Mouse (Mus musculus): ENCODE data around the gene Tmem210. TPM values are rescaled to one million over a fixed set of nuclear protein-coding genes. Genes with fewer than 3 reads are reported as not detected.

The Tmem210 gene
- polyA plus RNA-seq, 1 experiment: not detected

GRCm38 (mm10) chr2:25289651-25290050 lies 1.7 kb downstream of the Tmem210 start, which contains the start of gene Lrrc26:
Lrrc26 (plus strand) TSS chr2:25289915.
- H3K4me1 ChIP-seq (ENCODE audit: control insufficient read depth, insufficient read depth, low read length): peaks cover 8% of the 10 kb centered on the region
- H3K36me3 ChIP-seq (ENCODE audit: control insufficient read depth, insufficient read depth, low read length): no peaks in the 10 kb centered on the region
- peak; percentile 91 for DNase-seq
- H3K4me3 ChIP-seq (ENCODE audit: insufficient read depth, low read depth, low read length): peak within 1 kb of the TSS; percentile 5; the same call in 1 of the 2 replicates
- TF ChIP-seq POLR2A (IDR thresholded peaks at IDR 0.05; ENCODE audit: low read depth, low read length) (no peak), CTCF (conservative IDR thresholded peaks at IDR 0.05; ENCODE audit: insufficient read depth, insufficient read length, low read depth, low read length) (no peak)
- no peak within 1 kb of the TSS for H3K27ac ChIP-seq (ENCODE audit: insufficient read depth, low read depth, low read length)
- no peaks in the 10 kb centered on the region; the same call in 1 of the 2 replicates for H3K27me3 ChIP-seq (replicated peaks; ENCODE audit: control insufficient read depth, insufficient read depth, low read length)
- WGBS: 5% methylated on average over 11 of the region's 11 CpGs

GRCm38 (mm10) chr2:25290101-25290815 lies 2.3 kb downstream of the Tmem210 start:
- TF ChIP-seq POLR2A (IDR thresholded peaks at IDR 0.05; ENCODE audit: low read depth, low read length) (no peak), CTCF (conservative IDR thresholded peaks at IDR 0.05; ENCODE audit: insufficient read depth, insufficient read length, low read depth, low read length) (no peak)
- DNase-seq: peak; percentile 52
- WGBS: 1% methylated on average over 54 of the region's 54 CpGs
- H3K4me1 ChIP-seq (ENCODE audit: control insufficient read depth, insufficient read depth, low read length): peaks cover 8% of the 10 kb centered on the region
- no peak overlapping the region for H3K27ac ChIP-seq (ENCODE audit: insufficient read depth, low read depth, low read length)
- no peaks in the 10 kb centered on the region for H3K36me3 ChIP-seq (ENCODE audit: control insufficient read depth, insufficient read depth, low read length)
- H3K27me3 ChIP-seq (replicated peaks; ENCODE audit: control insufficient read depth, insufficient read depth, low read length): no peaks in the 10 kb centered on the region; the same call in 1 of the 2 replicates
- peak overlapping the region; percentile 5; the same call in 1 of the 2 replicates for H3K4me3 ChIP-seq (ENCODE audit: insufficient read depth, low read depth, low read length)

GRCm38 (mm10) chr2:25290816-25291130 lies 2.8 kb downstream of the Tmem210 start:
- Histone ChIP-seq H3K27ac (ENCODE audit: insufficient read depth, low read depth, low read length) (no peak overlapping the region), H3K27me3 (replicated peaks; ENCODE audit: control insufficient read depth, insufficient read depth, low read length) (no peaks in the 10 kb centered on the region; the same call in 1 of the 2 replicates), H3K36me3 (ENCODE audit: control insufficient read depth, insufficient read depth, low read length) (no peaks in the 10 kb centered on the region), H3K4me3 (ENCODE audit: insufficient read depth, low read depth, low read length) (peak overlapping the region; percentile 5; the same call in 1 of the 2 replicates), H3K4me1 (ENCODE audit: control insufficient read depth, insufficient read depth, low read length) (peaks cover 8% of the 10 kb centered on the region)
- TF ChIP-seq CTCF (conservative IDR thresholded peaks at IDR 0.05; ENCODE audit: insufficient read depth, insufficient read length, low read depth, low read length) (no peak), POLR2A (IDR thresholded peaks at IDR 0.05; ENCODE audit: low read depth, low read length) (no peak)
- WGBS: 2% methylated on average over 18 of the region's 18 CpGs
- peak; percentile 31 for DNase-seq

DNA sequence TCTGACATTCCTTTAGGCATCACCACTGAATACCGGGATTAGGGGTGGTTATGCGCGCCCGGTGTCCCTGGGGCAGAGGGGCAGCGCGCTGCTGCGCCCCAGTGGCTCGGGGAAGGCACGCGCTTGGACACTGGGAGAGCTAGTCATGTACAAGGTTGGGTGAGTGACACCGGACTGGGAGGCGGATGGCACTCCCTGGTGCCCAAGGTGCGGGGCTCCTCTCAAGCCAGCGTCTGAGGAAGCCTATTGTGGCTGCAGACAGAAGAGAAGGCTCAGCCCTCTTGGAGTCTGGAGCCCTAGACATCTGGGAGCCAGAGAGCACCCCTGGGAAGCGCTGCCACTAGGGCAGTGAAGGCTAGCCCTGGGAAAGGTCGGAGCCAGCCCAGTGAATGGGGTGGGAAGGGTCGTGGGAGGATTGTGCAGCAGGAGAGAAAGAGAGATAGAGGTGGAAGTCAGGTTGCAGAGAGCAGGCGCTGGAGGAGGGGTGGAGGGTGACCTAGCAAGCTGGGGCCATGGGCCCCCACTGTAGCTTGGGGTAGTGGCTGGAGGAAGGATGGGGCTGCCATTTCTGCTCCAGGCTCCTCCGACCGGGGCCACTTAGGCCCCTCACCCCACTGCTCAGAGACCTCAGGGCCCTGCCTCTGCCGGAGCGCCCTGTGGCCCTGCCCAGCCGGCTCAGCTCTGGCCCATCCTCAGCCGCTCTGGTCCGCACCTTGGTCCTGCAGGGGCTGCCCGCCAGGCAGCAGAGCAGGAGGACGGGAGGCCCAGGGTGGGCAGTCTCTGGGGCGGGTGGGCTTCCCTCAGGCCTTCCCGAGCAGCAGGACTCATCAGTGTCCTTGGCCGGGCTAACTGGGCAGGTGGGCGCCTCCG lies 3.5 kb downstream of the Tmem210 start:
- TF ChIP-seq POLR2A (IDR thresholded peaks at IDR 0.05; ENCODE audit: low read depth, low read length): no peak
- no peak overlapping the region for H3K27ac ChIP-seq (ENCODE audit: insufficient read depth, low read depth, low read length)
- peak; percentile 25 for DNase-seq
- H3K36me3 ChIP-seq (ENCODE audit: control insufficient read depth, insufficient read depth, low read length): no peaks in the 10 kb centered on the region
- peak overlapping the region; percentile 29; the same call in 1 of the 2 replicates for H3K4me3 ChIP-seq (ENCODE audit: insufficient read depth, low read depth, low read length)
- H3K27me3 ChIP-seq (replicated peaks; ENCODE audit: control insufficient read depth, insufficient read depth, low read length): no peaks in the 10 kb centered on the region; the same call in 1 of the 2 replicates
- 7% methylated on average over 32 of the region's 32 CpGs for WGBS
- H3K4me1 ChIP-seq (ENCODE audit: control insufficient read depth, insufficient read depth, low read length): peaks cover 6% of the 10 kb centered on the region

DNA sequence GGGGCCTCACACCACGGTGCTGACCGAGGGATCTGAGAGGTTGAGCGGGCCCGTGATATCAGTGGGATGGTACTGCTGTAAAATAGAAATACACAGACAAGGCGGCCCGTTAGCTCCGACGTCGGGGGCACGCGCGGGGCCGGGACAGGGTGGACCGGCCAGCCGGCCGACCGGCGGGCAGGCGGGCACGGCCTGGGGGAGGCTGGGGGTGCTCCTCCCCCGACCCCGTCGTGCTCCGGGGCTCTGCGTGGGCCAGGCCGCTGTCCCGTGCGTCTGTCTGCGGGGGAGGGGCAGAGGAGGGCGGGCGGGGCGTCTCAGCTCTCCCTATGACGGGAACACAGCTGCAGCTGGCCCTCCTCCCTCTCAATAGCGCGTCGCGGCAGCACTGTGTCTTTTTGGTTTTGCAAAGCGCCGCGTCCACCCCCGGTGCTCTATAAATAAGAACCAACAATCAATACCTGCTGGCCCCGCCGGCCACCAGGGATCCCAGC lies 4.2 kb downstream of the Tmem210 start:
- WGBS: 4% methylated on average over 43 of the region's 43 CpGs
- TF ChIP-seq CTCF (conservative IDR thresholded peaks at IDR 0.05; ENCODE audit: insufficient read depth, insufficient read length, low read depth, low read length) (no peak), POLR2A (IDR thresholded peaks at IDR 0.05; ENCODE audit: low read depth, low read length) (no peak)
- Histone ChIP-seq H3K36me3 (ENCODE audit: control insufficient read depth, insufficient read depth, low read length) (no peaks in the 10 kb centered on the region), H3K4me3 (ENCODE audit: insufficient read depth, low read depth, low read length) (peak overlapping the region; percentile 29; the same call in 1 of the 2 replicates), H3K27me3 (replicated peaks; ENCODE audit: control insufficient read depth, insufficient read depth, low read length) (no peaks in the 10 kb centered on the region; the same call in 1 of the 2 replicates), H3K4me1 (ENCODE audit: control insufficient read depth, insufficient read depth, low read length) (peaks cover 3% of the 10 kb centered on the region; the same call in 1 of the 2 replicates), H3K27ac (ENCODE audit: insufficient read depth, low read depth, low read length) (no peak overlapping the region)
- no peak for DNase-seq

DNA sequence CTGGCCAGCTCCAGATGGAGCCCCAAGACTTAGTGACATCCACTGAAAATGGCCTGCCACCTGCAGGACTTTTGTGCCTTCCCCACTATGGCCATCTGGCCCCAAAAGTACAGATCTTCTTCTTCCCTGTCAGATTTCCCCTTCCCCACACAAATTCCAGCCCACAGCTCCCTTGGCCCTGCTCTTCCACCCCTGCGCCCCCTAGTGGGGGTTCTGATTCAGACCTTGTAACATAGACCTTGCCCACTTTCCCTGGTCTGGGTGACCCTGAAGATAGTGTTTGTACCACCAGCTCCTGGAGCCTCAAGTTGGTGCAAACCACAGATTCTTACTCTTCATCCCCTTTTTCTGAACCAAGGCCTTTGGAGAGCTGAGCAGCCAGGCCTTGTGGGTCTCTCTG lies 4.9 kb downstream of the Tmem210 start:
- H3K4me3 ChIP-seq (ENCODE audit: insufficient read depth, low read depth, low read length): no peak overlapping the region
- H3K27me3 ChIP-seq (replicated peaks; ENCODE audit: control insufficient read depth, insufficient read depth, low read length): no peaks in the 10 kb centered on the region; the same call in 1 of the 2 replicates
- peak; percentile 73 for DNase-seq

More for the DNA sequence above, 4.9 kb downstream of the Tmem210 start:
- 0% methylated on average over 1 of the region's 1 CpGs for WGBS
- Histone ChIP-seq H3K4me1 (ENCODE audit: control insufficient read depth, insufficient read depth, low read length) (0 out of 2 replicates have a peak, but pooled peaks cover 3% of the 10 kb centered on the region), H3K36me3 (ENCODE audit: control insufficient read depth, insufficient read depth, low read length) (no peaks in the 10 kb centered on the region), H3K27ac (ENCODE audit: insufficient read depth, low read depth, low read length) (no peak overlapping the region)
- TF ChIP-seq CTCF (conservative IDR thresholded peaks at IDR 0.05; ENCODE audit: insufficient read depth, insufficient read length, low read depth, low read length) (peak; percentile 76), POLR2A (IDR thresholded peaks at IDR 0.05; ENCODE audit: low read depth, low read length) (no peak)
